Mouse (Mus musculus) liver, embryonic 14.5 days (tissue): ENCODE data around the gene Alg9. TPM values are rescaled to one million over a fixed set of nuclear protein-coding genes. Genes with fewer than 3 reads are reported as not detected.

Source experiments
- ATAC-seq: fragments of 200-750 bp; cut with Nextera tagmentation; 2 replicates; pipeline ENCODE4 v1.8.0; 2017; ENCODE audit warnings: moderate number of reproducible peaks, mild to moderate bottlenecking, moderate library complexity; ENCODE audit not compliant: insufficient read depth
- DNase-seq, 3 experiments: peaks; one replicate each; pipeline ENCODE4 v3.0.0-alpha.2; 2012 to 2013; ENCODE audit warnings: low read depth in 3 of 3, low spot score in 3 of 3
- H3K27ac ChIP-seq: fragments of 300-500 bp; sonication (generic); 2 replicates; pipeline ENCODE4 v1.5.1; 2014; ENCODE audit warnings: moderate library complexity, mild to moderate bottlenecking, control low read depth, inconsistent platforms
- H3K27me3 ChIP-seq: fragments of 300-500 bp; sonication (generic); 2 replicates; pipeline ENCODE4 v1.6.1; 2014; ENCODE audit warnings: mild to moderate bottlenecking, low read length, moderate library complexity; ENCODE audit not compliant: control insufficient read depth, insufficient read depth
- H3K36me3 ChIP-seq: fragments of 300-500 bp; sonication (generic); replicated peaks from 2 replicates; pipeline ENCODE4 v1.6.1; 2014; ENCODE audit warnings: low read depth; ENCODE audit not compliant: control insufficient read depth, insufficient read depth
- H3K4me1 ChIP-seq, 2 experiments: fragments of 200-500 bp in 1 of 2; fragments of 300-500 bp in 1 of 2; sonication (generic) in 1 of 2; replicated peaks; 2 replicates each; pipeline ENCODE4 v1.6.1; 2012 to 2014; ENCODE audit warnings: antibody characterized with exemption in 1 of 2, inconsistent platforms in 1 of 2, low read length in 1 of 2; ENCODE audit not compliant: control insufficient read depth in 2 of 2, insufficient read depth in 2 of 2
- H3K4me2 ChIP-seq: fragments of 300-500 bp; sonication (generic); 2 replicates; pipeline ENCODE4 v1.6.1; 2014; ENCODE audit warnings: low read depth, mild to moderate bottlenecking, control low read depth, moderate library complexity
- H3K4me3 ChIP-seq, 2 experiments: fragments of 200-500 bp in 1 of 2; fragments of 300-500 bp in 1 of 2; sonication (generic) in 1 of 2; 2 replicates each; pipeline ENCODE4 v1.5.1; 2012 to 2014; ENCODE audit warnings: low read depth in 2 of 2, low read length in 2 of 2, mild to moderate bottlenecking in 2 of 2, control low read depth in 1 of 2, inconsistent platforms in 1 of 2, moderate library complexity in 1 of 2; ENCODE audit not compliant: insufficient read depth in 1 of 2
- H3K9ac ChIP-seq: fragments of 300-500 bp; sonication (generic); replicated peaks from 2 replicates; pipeline ENCODE4 v1.6.1; 2014; ENCODE audit warnings: mild to moderate bottlenecking, control low read depth, moderate library complexity
- H3K9me3 ChIP-seq: fragments of 300-500 bp; sonication (generic); 2 replicates; pipeline ENCODE4 v1.6.1; 2016; ENCODE audit warnings: low read length, mixed read lengths; ENCODE audit not compliant: control insufficient read depth
- CTCF ChIP-seq: IDR thresholded peaks from 2 replicates; pipeline ENCODE4 v1.5.1; 2016; ENCODE audit warnings: antibody characterized with exemption, low read depth, control low read depth
- EP300 ChIP-seq: IDR thresholded peaks from 2 replicates; pipeline ENCODE4 v1.6.1; 2016; ENCODE audit warnings: antibody characterized with exemption, low read depth
- WGBS: fragments of 180-500 bp; shearing (Covaris S2); extraction: QIAGEN DNeasy Blood & Tissue Kit; methylation state at CpG from one replicate; pipeline ENCODE4 v1.1.7; 2014; ENCODE audit not compliant: insufficient replicate concordance; 5-methylcytosine and 5-hydroxymethylcytosine counted together
- polyA plus RNA-seq, 2 experiments: library from polyadenylated mRNA; depleted of rRNA in 1 of 2; stranded (reverse) in 1 of 2; unstranded in 1 of 2; fragments of >200 nt; fragmentation: Nextera tagmentation in 1 of 2; extraction: Ambion mirVana in 1 of 2; gene quantifications; 2 replicates each; pipeline versions ENCODE4 v1.2.1 to v1.2.3; 2012 to 2014

Alg9 gene
- polyA plus RNA-seq, 2 experiments: 10.1 to 12.7 TPM

DNA sequence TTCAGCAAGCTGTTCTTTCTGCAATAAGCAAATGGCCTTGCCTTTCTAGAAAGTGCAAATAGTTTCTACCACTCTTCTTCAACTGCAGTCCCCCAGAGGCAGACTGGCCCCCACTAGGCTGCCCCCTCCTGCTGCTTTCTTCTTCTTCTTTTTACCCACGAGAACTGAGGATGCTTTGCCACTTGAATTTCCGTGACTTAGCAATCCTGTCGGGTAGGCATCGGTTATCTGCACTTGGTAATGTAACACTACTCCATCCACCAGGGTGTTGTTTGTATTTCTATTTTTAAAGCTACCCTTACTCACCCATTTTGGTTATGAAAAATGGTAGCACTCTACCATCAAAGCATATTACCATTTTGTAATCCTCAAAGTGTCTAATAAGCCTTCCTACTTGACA lies 115.1 kb downstream of the Alg9 start:
- Histone ChIP-seq H3K4me3 (no peak overlapping the region), H3K36me3 (peaks cover 23% of the 10 kb centered on the region), H3K4me1 (no peaks in the 10 kb centered on the region), H3K4me2 (no peak overlapping the region), H3K9me3 (no peaks in the 10 kb centered on the region), H3K27me3 (no peaks in the 10 kb centered on the region), H3K9ac (no peak overlapping the region), H3K27ac (no peak overlapping the region)
- DNase-seq (no peak), ATAC-seq (no peak)
- TF ChIP-seq EP300 (no peak), CTCF (no peak)
- 76% methylated on average over 4 of the region's 4 CpGs for WGBS

DNA sequence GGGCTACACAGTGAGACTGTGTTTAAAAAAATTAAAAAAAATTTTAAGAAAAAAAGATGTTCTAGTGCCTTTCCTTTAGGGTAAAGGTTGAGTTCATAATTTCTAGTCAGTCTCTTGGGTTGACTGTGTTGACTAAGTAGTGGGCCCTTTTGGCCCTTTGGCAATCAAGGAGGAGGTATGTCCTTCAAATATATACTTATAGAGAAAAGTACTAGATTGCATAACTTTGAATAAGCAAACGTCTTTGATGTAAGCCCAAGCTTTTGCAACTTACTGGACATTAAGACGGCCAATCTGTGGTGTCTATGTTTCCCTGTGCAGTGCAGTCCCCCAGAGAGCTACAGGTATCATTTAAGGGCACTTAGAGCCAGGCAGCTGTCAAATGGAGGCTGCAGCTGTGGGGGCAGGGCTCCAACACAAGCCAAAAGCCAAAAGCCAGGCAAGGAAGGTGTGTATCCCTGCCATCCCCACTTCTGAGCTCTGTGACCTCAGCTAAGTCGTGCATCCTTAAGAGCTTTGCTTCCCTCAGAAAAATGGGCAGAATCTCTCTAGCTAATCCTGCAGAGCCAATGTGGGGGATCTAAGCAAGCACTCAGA lies 115.8 kb downstream of the Alg9 start:
- WGBS: 69% methylated on average over 3 of the region's 3 CpGs
- DNase-seq (no peak), ATAC-seq (no peak)
- Histone ChIP-seq H3K4me2 (no peak overlapping the region), H3K9ac (no peak overlapping the region), H3K27ac (no peak overlapping the region), H3K27me3 (no peaks in the 10 kb centered on the region), H3K9me3 (no peaks in the 10 kb centered on the region), H3K4me3 (no peak overlapping the region), H3K4me1 (no peaks in the 10 kb centered on the region), H3K36me3 (peaks cover 27% of the 10 kb centered on the region)
- TF ChIP-seq CTCF (no peak), EP300 (no peak)

Other genes starting within 250 kb of the Alg9 start
- gene Pts, start 246.3 kb upstream of the Alg9 start, polyA plus RNA-seq (2012; rRNA removed): 16.0 and 23.7 TPM in 2 replicates
- gene Pts, start 246.3 kb upstream of the Alg9 start, polyA plus RNA-seq (2014; fragmentation: Nextera tagmentation; extraction: Ambion mirVana): 32.7 and 34.4 TPM in 2 replicates
- 3.0 and 4.9 TPM in 2 replicates for gene Il18, start 220.2 kb upstream of the Alg9 start, polyA plus RNA-seq (2012; rRNA removed)
- gene Il18, start 220.2 kb upstream of the Alg9 start, polyA plus RNA-seq (2014; fragmentation: Nextera tagmentation; extraction: Ambion mirVana): 8.1 and 9.7 TPM in 2 replicates
- gene Bco2, start 219.8 kb upstream of the Alg9 start, polyA plus RNA-seq (2012; rRNA removed): 0.12 and 0.28 TPM in 2 replicates
- 0.33 and 0.58 TPM in 2 replicates for gene Bco2, start 219.8 kb upstream of the Alg9 start, polyA plus RNA-seq (2014; fragmentation: Nextera tagmentation; extraction: Ambion mirVana)
- not detected in 2 replicates for gene Tex12, start 213.7 kb upstream of the Alg9 start, polyA plus RNA-seq (2012; rRNA removed)
- gene Tex12, start 213.7 kb upstream of the Alg9 start, polyA plus RNA-seq (2014; fragmentation: Nextera tagmentation; extraction: Ambion mirVana): not detected in 2 replicates
- gene Sdhd, start 171.2 kb upstream of the Alg9 start, polyA plus RNA-seq (2012; rRNA removed): 167 and 179 TPM in 2 replicates
- gene Sdhd, start 171.2 kb upstream of the Alg9 start, polyA plus RNA-seq (2014; fragmentation: Nextera tagmentation; extraction: Ambion mirVana): 322 and 337 TPM in 2 replicates
- gene Timm8b, start 171.1 kb upstream of the Alg9 start, polyA plus RNA-seq (2012; rRNA removed): 111 and 153 TPM in 2 replicates
- 248 and 263 TPM in 2 replicates for gene Timm8b, start 171.1 kb upstream of the Alg9 start, polyA plus RNA-seq (2014; fragmentation: Nextera tagmentation; extraction: Ambion mirVana)
- 0.18 and 0.78 TPM in 2 replicates for gene Pih1d2, start 157.7 kb upstream of the Alg9 start, polyA plus RNA-seq (2012; rRNA removed)
- 0.56 and 1.4 TPM in 2 replicates for gene Pih1d2, start 157.7 kb upstream of the Alg9 start, polyA plus RNA-seq (2014; fragmentation: Nextera tagmentation; extraction: Ambion mirVana)
- 2.9 and 4.7 TPM in 2 replicates for gene Nkapd1, start 157.6 kb upstream of the Alg9 start, polyA plus RNA-seq (2012; rRNA removed)
- gene Nkapd1, start 157.6 kb upstream of the Alg9 start, polyA plus RNA-seq (2014; fragmentation: Nextera tagmentation; extraction: Ambion mirVana): 7.0 and 7.3 TPM in 2 replicates
- gene Dlat, start 115.2 kb upstream of the Alg9 start, polyA plus RNA-seq (2012; rRNA removed): 7.0 and 14.4 TPM in 2 replicates
- gene Dlat, start 115.2 kb upstream of the Alg9 start, polyA plus RNA-seq (2014; fragmentation: Nextera tagmentation; extraction: Ambion mirVana): 32.0 and 35.7 TPM in 2 replicates
- gene Dixdc1, start 35.5 kb upstream of the Alg9 start, polyA plus RNA-seq (2012; rRNA removed): 0.56 and 0.57 TPM in 2 replicates
- 0.84 and 1.2 TPM in 2 replicates for gene Dixdc1, start 35.5 kb upstream of the Alg9 start, polyA plus RNA-seq (2014; fragmentation: Nextera tagmentation; extraction: Ambion mirVana)
- 1.8 and 2.2 TPM in 2 replicates for gene 2310030G06Rik, start 28.5 kb upstream of the Alg9 start, polyA plus RNA-seq (2012; rRNA removed)
- 2.1 and 2.3 TPM in 2 replicates for gene 2310030G06Rik, start 28.5 kb upstream of the Alg9 start, polyA plus RNA-seq (2014; fragmentation: Nextera tagmentation; extraction: Ambion mirVana)
- gene Cryab, start 23.7 kb upstream of the Alg9 start, polyA plus RNA-seq (2012; rRNA removed): 1.7 and 2.7 TPM in 2 replicates
- gene Cryab, start 23.7 kb upstream of the Alg9 start, polyA plus RNA-seq (2014; fragmentation: Nextera tagmentation; extraction: Ambion mirVana): 4.5 and 4.7 TPM in 2 replicates
- gene Hspb2, start 22.7 kb upstream of the Alg9 start, polyA plus RNA-seq (2012; rRNA removed): 0.20 and 0.35 TPM in 2 replicates
- gene Hspb2, start 22.7 kb upstream of the Alg9 start, polyA plus RNA-seq (2014; fragmentation: Nextera tagmentation; extraction: Ambion mirVana): not detected in 2 replicates
- gene Fdxacb1, start 6.8 kb upstream of the Alg9 start, polyA plus RNA-seq (2012; rRNA removed): 4.0 and 5.2 TPM in 2 replicates
- gene Fdxacb1, start 6.8 kb upstream of the Alg9 start, polyA plus RNA-seq (2014; fragmentation: Nextera tagmentation; extraction: Ambion mirVana): 9.4 and 12.8 TPM in 2 replicates
- gene 1110032A03Rik, start 501 bp downstream of the Alg9 start, polyA plus RNA-seq (2012; rRNA removed): 11.4 and 11.5 TPM in 2 replicates
- gene 1110032A03Rik, start 501 bp downstream of the Alg9 start, polyA plus RNA-seq (2014; fragmentation: Nextera tagmentation; extraction: Ambion mirVana): 15.8 and 16.9 TPM in 2 replicates
- 20.9 and 27.7 TPM in 2 replicates for gene Ppp2r1b, start 70.3 kb downstream of the Alg9 start, polyA plus RNA-seq (2012; rRNA removed)
- 69.1 and 75.0 TPM in 2 replicates for gene Ppp2r1b, start 70.3 kb downstream of the Alg9 start, polyA plus RNA-seq (2014; fragmentation: Nextera tagmentation; extraction: Ambion mirVana)
- gene Sik2, start 234.1 kb downstream of the Alg9 start, polyA plus RNA-seq (2012; rRNA removed): 6.9 and 8.7 TPM in 2 replicates
- 7.8 and 8.3 TPM in 2 replicates for gene Sik2, start 234.1 kb downstream of the Alg9 start, polyA plus RNA-seq (2014; fragmentation: Nextera tagmentation; extraction: Ambion mirVana)